Mouse (Mus musculus) ZHBTc4 (cell line): ENCODE measurements around the gene Fancd2os.

Experiments used
- DNase-seq: peaks from one replicate; pipeline ENCODE4 v3.0.0-alpha.2; 2011; ENCODE audit warnings: low read depth, low spot score

The Fancd2os gene

DNA sequence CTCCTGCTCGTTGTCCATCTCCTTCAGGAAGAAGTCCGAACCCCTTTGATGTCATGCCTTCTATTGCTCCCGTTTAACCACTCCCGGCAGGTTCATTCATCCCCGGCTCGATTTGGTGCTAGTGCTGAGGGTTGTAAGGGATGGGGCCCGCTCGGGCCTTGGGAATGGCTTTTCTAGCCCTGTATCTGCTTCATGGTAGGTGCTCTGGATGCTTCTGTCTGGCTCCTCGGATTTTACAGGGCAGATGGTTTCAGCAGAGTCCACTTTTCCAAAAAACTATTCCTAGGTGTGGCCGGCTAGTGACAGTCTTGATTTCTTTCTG, 4.7 kb upstream of the Fancd2os start:
- peak; percentile 62 for DNase-seq

DNA sequence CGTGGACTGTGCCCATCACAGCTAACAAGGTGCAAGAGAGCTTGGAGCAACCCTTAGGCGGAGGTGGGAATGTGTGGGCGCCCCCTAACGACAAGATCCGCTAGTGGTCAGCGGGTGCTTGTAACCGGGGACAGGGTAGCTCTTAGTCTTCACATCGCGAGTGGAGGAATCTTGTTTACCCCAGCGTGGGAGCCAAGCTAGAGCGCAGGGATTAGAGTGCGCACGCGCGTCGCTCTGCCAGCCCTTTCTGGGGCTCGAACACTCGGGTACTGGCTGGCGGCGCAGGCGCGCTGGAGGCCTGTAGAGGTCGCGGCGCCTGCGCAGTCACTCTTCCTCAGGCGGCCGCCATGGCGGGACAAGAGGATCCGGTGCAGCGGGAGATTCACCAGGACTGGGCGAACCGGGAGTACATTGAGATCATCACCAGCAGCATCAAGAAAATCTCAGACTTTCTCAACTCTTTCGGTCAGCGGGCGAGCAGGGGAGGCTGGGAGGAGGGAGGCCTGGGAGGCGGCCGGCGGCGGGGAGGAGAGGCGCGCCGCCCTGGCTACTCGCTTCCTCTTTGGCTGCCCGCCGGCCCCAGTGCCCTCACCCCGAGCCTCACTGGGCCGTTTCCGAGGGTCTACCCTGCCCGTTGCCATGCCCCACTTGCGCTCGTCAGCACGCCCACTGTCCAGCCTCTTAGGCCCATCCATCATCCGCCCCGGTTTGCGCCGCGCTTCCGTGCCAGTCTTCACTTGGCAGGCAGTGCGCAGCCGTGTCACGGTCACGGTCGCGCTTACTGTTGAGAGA, 4.1 kb upstream of the Fancd2os start, which contains the start of gene Brk1:
TSS of gene Brk1 (plus strand) at position 341 of the 792 bp plus-strand sequence.
- DNase-seq, result peak; percentile 96

DNA sequence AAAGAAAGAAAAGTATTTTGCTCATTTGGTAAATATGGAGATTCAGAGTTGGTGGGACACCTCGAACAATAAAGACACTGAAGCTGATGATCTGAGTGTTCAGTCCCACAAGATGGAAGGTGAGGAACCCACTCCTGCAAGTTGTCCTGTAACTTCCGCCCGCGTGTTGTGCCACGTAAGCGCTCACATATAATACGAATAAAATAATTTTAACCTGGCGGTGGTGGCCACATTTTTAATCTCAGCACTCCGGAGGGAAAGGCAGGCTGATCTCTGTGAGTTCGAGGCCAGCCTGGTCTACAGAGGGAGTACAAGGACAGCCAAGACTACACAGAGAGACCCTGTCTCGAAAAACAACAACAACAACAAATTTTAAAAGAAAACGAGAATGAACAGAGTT, 3.5 kb upstream of the Fancd2os start:
- DNase-seq, result no peak

DNA sequence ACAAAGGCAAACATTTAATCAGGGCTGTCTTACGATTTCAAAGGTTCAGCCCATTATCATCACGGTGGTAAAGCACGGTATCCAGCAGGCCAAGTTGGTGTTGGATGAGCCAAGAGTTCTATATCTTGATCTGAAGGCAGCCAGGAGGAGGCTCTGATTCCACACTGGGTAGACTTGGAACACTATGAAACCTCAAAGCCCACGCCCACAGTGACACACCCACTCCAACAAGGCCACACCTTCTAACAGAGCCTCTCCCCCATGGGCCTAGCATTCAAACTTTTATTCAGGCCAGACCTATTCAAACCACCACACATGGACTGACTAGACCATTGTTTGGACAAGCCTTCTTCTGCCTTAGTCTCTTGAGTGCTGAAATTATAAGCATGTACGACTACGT, 2.3 kb upstream of the Fancd2os start:
- peak; percentile 71 for DNase-seq

DNA sequence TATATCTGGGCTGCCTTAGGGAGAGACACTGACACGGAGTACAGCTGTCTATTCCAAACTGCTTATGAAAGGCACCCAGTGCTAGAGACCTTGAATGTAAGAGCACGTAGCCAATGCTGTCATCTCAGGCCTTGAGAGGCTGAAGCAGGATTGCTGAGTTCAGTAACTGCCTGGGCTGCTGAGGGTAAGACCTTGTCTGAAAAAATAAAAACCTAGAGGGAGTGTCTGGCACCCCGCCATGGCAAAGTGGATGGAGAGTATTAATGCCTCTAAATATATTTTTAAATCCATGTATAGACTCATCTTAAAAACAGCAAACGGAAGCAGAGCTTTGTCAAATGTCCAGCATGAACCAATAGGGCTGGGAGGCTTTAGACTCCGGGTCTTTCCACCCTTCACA, 682 bp downstream of the Fancd2os start:
- DNase-seq, result no peak

DNA sequence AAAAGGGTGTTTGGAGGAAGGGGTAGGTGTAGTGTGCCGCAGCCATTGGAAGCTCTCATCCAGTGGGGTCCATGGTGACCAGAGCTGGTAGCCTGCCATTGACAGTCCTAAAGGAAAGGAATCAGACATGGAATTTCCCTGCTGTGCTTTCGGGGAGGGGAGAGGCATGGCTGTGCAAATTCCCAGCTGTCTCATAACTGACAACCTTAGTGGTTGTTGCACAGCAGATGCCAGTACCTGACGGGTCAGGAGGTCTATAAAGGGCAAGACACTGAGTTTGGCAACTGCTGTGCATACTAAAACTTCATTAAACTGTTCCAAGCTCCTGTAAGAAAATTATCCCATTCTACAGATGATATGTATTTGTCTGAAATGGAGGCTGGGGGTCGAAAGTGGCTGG, 2.6 kb downstream of the Fancd2os start:
- DNase-seq, result no peak

DNA sequence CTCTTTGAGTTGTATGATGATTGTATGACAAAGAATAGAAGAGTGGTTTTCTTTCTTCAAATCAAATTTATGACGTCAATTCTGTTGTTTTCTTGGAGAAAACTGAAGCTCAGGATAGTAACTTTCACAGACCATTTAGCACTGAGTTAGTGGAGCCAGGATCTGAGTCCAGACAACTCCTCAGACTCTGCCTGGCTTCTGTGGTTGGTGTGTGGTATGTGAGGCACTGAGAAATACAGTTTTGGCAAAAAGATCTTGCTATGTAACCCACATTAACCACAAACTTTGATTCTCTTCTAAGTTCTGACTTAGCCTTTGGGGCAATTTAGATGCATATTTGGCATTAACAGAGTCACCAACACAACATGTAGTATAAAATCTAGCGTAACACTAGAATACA, 7.9 kb downstream of the Fancd2os start:
- no peak for DNase-seq

DNA sequence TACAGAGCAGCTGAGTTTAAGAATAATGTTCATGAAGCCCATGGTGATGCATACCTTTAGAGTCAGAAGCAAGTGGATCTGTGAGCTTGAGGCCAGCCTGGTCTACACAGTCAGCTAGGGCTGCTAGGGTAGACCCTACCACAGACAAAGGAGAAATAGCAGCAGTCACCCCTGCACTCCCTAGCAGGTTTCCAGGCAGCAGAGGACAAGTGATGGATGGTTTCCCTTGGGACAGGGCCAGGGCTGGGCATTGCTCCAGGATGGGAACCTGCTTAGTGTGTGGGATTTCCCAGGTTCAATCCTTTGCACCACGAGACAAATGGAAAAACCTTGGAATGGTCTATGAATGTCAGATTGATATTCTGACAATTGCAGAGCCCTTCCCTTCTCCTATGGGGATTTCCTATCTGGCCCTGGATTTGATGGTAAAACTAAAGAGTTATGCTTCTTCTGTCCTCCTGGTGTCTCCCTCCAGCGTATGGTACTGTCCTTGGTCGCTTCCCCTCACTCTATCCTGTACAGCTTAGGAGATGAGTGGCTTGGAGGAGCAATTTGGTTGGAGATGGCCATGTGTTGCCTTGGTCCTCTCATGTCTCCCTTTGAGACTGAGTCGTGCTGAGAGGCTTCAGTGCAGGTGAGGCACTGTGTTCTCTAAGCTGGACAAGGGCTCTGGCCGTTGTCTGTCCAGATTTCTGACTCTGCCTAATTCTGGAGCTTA, 13.9 kb downstream of the Fancd2os start:
- DNase-seq, result no peak

DNA sequence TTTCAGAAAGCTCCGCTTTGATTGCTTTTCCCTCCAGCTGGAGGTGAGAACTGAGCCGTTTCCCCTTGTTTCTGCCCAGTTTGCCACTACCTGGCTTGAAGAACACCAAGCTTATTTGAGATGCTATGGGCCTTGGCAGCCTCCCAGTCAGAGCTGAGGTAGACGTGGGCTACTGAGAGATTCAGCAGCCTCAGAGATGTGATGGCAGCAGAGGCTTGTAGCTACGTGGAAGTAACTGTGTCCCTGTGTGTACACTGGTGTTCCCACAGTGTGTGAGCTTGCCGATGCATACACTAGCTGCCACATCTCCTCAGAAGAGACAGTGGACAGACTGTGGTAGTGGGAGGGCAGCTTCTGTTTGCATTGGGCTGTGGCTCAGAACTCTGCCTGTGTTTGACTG, 15.4 kb downstream of the Fancd2os start:
- no peak for DNase-seq

DNA sequence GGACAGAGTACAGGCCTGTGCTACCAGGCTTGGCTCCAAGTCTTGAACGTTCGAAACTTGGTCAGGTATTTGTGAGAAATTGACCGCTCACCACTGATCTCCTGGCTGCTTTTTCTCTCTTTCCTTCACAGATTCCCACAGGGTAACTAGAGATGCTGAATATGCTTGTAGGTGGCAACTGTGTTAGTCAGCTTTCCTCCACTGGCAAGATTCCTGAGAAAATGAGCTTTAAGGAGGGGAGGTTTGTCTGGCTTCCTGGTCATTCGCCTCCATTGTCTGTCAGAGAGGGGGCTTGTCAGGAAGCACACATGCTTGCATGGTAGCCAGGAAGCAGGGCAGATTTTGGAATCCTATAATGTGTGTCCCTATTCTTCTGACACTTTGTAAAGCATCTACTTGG, 17.5 kb downstream of the Fancd2os start:
- no peak for DNase-seq

DNA sequence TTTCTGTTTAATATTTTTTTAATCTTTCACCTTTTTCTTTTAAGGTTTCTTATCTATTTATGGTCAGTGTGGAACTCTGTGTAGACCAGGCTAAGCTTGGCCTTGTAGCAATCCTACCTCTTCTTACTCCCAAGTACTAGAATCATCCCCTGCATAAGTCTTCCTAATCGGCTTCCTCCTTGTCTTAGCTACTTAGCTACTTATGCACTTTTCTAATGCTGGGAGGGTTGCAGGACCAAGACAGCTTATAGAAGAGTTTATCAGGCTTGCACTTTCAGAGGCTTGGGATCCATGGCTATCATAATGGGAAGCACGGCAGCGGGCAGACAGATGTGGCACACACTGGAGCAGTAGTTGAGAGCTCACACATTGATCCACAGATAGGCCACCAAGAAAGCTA, 21.2 kb downstream of the Fancd2os start:
- no peak for DNase-seq

DNA sequence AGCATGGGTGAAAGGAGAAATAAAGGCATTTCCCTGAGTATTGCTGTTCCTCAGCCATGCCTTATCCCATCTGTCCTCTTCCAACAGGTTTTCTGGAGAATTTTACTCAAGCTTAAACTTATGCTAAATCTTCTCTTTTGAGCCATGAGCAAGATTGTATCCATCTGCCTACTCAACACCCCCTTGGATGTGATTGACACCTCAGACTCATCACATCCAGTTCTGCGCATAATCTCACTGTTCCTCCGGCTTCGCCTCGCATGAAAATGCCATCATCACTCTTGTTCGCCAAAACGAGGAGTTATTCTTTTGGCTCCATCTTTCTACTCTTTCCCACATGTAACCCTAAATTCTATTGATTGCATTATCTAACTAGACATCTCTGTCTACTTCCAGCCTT, 24.5 kb downstream of the Fancd2os start:
- DNase-seq, result no peak

DNA sequence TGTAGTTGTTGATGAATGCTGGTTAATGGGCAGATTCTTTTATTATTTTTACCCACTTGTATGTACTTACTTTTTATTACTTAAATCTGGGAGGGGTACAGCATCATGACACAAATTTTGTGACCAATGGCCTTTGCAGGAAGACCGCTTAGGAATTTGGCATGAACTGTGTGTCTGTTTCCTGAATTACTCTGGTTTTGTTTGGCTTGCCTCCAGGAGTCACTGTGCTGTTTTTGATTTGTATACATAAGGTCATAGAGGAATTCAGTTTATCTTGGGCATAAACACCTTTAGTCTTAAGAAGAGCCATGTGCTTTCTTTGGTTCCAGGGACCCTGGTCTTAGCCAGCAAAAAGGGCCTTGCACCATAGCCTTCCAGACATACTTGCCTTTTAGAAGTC, 36.0 kb downstream of the Fancd2os start:
- no peak for DNase-seq

DNA sequence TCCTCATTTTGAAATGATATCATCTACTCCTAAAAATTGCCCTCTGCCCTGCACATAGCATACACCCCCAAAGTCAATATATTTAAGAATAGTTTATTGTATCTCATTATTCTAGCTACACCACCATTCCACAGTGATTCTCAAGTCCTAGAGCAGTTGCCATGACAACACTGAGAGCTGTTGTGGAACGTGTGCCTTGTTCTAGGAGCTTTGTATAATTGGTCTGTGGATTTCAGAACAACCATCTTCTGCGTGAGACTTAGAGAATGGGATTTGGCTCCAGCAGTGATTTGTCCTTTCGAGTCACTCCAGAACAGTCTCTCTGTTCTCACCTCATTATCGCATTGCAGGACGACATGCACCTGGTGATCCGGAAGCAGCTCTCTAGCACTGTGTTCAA, 40.8 kb downstream of the Fancd2os start:
- DNase-seq, result no peak
